Mouse (Mus musculus): Measurements from ENCODE around the gene Ern1.
"Not testable (repeated sequence)": the region's sequence is repeated elsewhere in the genome, so short reads cannot be mapped to it uniquely, and the experiment has no call there.

The Ern1 gene

GRCm38 (mm10) chr11:106502631-106503424, 15.2 kb upstream of the Ern1 start:
- no peak for DNase-seq (ENCODE audit: low spot score)

- no peak for DNase-seq (ENCODE audit: low spot score)
Observed at GRCm38 (mm10) chr11:106502159-106502505, 14.5 kb upstream of the Ern1 start.

GRCm38 (mm10) chr11:106501308-106502158, 13.9 kb upstream of the Ern1 start:
- DNase-seq (ENCODE audit: low spot score), result peak; percentile 63

GRCm38 (mm10) chr11:106500393-106501307, 13.0 kb upstream of the Ern1 start:
- DNase-seq (ENCODE audit: low spot score), result peak; percentile 85

- DNase-seq (ENCODE audit: low spot score), result no peak
Observed at GRCm38 (mm10) chr11:106498739-106499379, 11.2 kb upstream of the Ern1 start.

- DNase-seq (ENCODE audit: low spot score), result no peak
Observed at GRCm38 (mm10) chr11:106497926-106498325, 10.3 kb upstream of the Ern1 start.

- not testable (repeated sequence) for DNase-seq (ENCODE audit: low spot score)
Observed at GRCm38 (mm10) chr11:106497009-106497408, 9.4 kb upstream of the Ern1 start.

GRCm38 (mm10) chr11:106492984-106493669, 5.5 kb upstream of the Ern1 start:
- no peak for DNase-seq (ENCODE audit: low spot score)

- DNase-seq (ENCODE audit: low spot score), result no peak
Observed at GRCm38 (mm10) chr11:106491393-106491792, 3.7 kb upstream of the Ern1 start.

- not testable (repeated sequence) for DNase-seq (ENCODE audit: low spot score)
Observed at GRCm38 (mm10) chr11:106490600-106490999, 2.9 kb upstream of the Ern1 start.

- no peak for DNase-seq (ENCODE audit: low spot score)
Observed at GRCm38 (mm10) chr11:106490057-106490456, 2.4 kb upstream of the Ern1 start.

- no peak for DNase-seq (ENCODE audit: low spot score)
Observed at GRCm38 (mm10) chr11:106489036-106489693, 1.5 kb upstream of the Ern1 start.

- no peak for DNase-seq (ENCODE audit: low spot score)
Observed at GRCm38 (mm10) chr11:106488126-106488561, 492 bp upstream of the Ern1 start.

- no peak for DNase-seq (ENCODE audit: low spot score)
Observed at GRCm38 (mm10) chr11:106486866-106487732, 553 bp downstream of the Ern1 start.

GRCm38 (mm10) chr11:106486042-106486865, 1.4 kb downstream of the Ern1 start:
- DNase-seq (ENCODE audit: low spot score), result no peak

GRCm38 (mm10) chr11:106485611-106486010, 2.0 kb downstream of the Ern1 start:
- DNase-seq (ENCODE audit: low spot score), result no peak

GRCm38 (mm10) chr11:106484875-106485274, 2.8 kb downstream of the Ern1 start:
- no peak for DNase-seq (ENCODE audit: low spot score)

GRCm38 (mm10) chr11:106482867-106483266, 4.8 kb downstream of the Ern1 start:
- DNase-seq (ENCODE audit: low spot score), result no peak
